Mouse (Mus musculus): ENCODE data around the gene Knstrn. TPM values are rescaled to one million over a fixed set of nuclear protein-coding genes. Genes with fewer than 3 reads are reported as not detected.

Gene Knstrn
- total and polyA plus RNA-seq, 3 experiments: 80.6 to 138 (median 132) TPM

- Histone ChIP-seq H3K79me2 (ENCODE audit: control insufficient read depth, insufficient read depth, low read length, poor library complexity) (no peaks in the 10 kb centered on the region), H3K27me3 (ENCODE audit: control insufficient read depth in 1 of 2, insufficient read depth in 2 of 2, low read length in 2 of 2) (no peaks in the 10 kb centered on the region), H3K4me3 (ENCODE audit: control insufficient read depth in 1 of 2, insufficient read depth in 1 of 2, low read depth in 2 of 2, low read length in 2 of 2) (peak overlapping the region; percentile 49 to 61), H3K27ac (ENCODE audit: control insufficient read depth, low read depth, low read length) (peak overlapping the region; percentile 75), H3K9me3 (replicated peaks; ENCODE audit: insufficient read depth, low read length) (no peaks in the 10 kb centered on the region), H3K4me1 (ENCODE audit: control insufficient read depth in 1 of 2, insufficient read depth in 2 of 2, low read length in 2 of 2) (peaks cover 19 to 57% of the 10 kb centered on the region in 2 experiments), H3K36me3 (ENCODE audit: control insufficient read depth in 1 of 2, insufficient read depth in 2 of 2, low read length in 2 of 2) (peaks cover 0 to 25% of the 10 kb centered on the region in 2 experiments; a peak in 2 of 4 replicates), H3K9ac (ENCODE audit: control insufficient read depth, low read depth, low read length, poor library complexity, severe bottlenecking) (peak overlapping the region; percentile 35)
- TF ChIP-seq POLR2AphosphoS2 (IDR thresholded peaks at IDR 0.05; ENCODE audit: low read length) (no peak), SIN3A (IDR thresholded peaks at IDR 0.05; ENCODE audit: low read length) (no peak), MAX (IDR thresholded peaks at IDR 0.05; ENCODE audit: low read length) (no peak), HCFC1 (IDR thresholded peaks at IDR 0.05; ENCODE audit: low read depth, low read length) (no peak), CHD2 (IDR thresholded peaks at IDR 0.05; ENCODE audit: low read length) (no peak), KAT2A (conservative IDR thresholded peaks at IDR 0.05; ENCODE audit: low read depth, low read length) (no peak), UBTF (IDR thresholded peaks at IDR 0.05; ENCODE audit: borderline replicate concordance, insufficient read depth, low read depth, low read length) (no peak), MYB (IDR thresholded peaks at IDR 0.05; ENCODE audit: low read depth, low read length) (no peak), NELFE (IDR thresholded peaks at IDR 0.05; ENCODE audit: low read depth, low read length) (no peak), MAFK (IDR thresholded peaks at IDR 0.05; ENCODE audit: borderline replicate concordance, low read depth, low read length) (no peak), ELF1 (IDR thresholded peaks at IDR 0.05; ENCODE audit: low read depth, low read length) (no peak), TCF12 (IDR thresholded peaks at IDR 0.05; ENCODE audit: low read depth, low read length) (no peak), SMC3 (IDR thresholded peaks at IDR 0.05; ENCODE audit: low read depth, low read length) (no peak)
- peak; percentile 56 for DNase-seq (ENCODE audit: low read depth, low spot score)
Measured at GRCm38 (mm10) chr2:118779065-118779464, 34.7 kb upstream of the Knstrn start.

- no peaks in the 10 kb centered on the region for H3K79me2 ChIP-seq (ENCODE audit: control insufficient read depth, insufficient read depth, low read length, poor library complexity)
- TF ChIP-seq MXI1 (IDR thresholded peaks at IDR 0.05; ENCODE audit: low read depth, low read length) (peak; percentile 100), NELFE (IDR thresholded peaks at IDR 0.05; ENCODE audit: low read depth, low read length) (peak; percentile 61), GABPA (IDR thresholded peaks at IDR 0.05; ENCODE audit: low read depth, low read length) (no peak), SIN3A (IDR thresholded peaks at IDR 0.05; ENCODE audit: low read length) (peak; percentile 100), ZMIZ1 (IDR thresholded peaks at IDR 0.05; ENCODE audit: low read depth, low read length) (no peak), NRF1 (IDR thresholded peaks at IDR 0.05; ENCODE audit: insufficient read depth, low read depth, low read length, poor library complexity, severe bottlenecking) (peak; percentile 96), ELF1 (IDR thresholded peaks at IDR 0.05; ENCODE audit: low read depth, low read length) (0 out of 2 replicates have a peak, but pooled peaks have one; percentile 14), HCFC1 (IDR thresholded peaks at IDR 0.05; ENCODE audit: low read depth, low read length) (peak; percentile 69), SMC3 (IDR thresholded peaks at IDR 0.05; ENCODE audit: low read depth, low read length) (0 out of 2 replicates have a peak, but pooled peaks have one; percentile 11), TCF12 (IDR thresholded peaks at IDR 0.05; ENCODE audit: low read depth, low read length) (0 out of 2 replicates have a peak, but pooled peaks have one; percentile 37), POLR2AphosphoS5 (IDR thresholded peaks at IDR 0.05; ENCODE audit: borderline replicate concordance, low read depth, low read length) (no peak), ETS1 (IDR thresholded peaks at IDR 0.05; ENCODE audit: low read depth, low read length) (no peak), MAX (IDR thresholded peaks at IDR 0.05; ENCODE audit: low read length) (peak; percentile 80; the same call in 1 of the 2 replicates), EP300 (IDR thresholded peaks at IDR 0.05; ENCODE audit: low read depth in 1 of 2, low read length in 2 of 2) (peak; percentile 25 to 40; a peak in 2 of 4 replicates), POLR2A (IDR thresholded peaks at IDR 0.05; ENCODE audit: control insufficient read depth in 1 of 2, insufficient read depth in 1 of 2, low read depth in 1 of 2, low read length in 2 of 2, poor library complexity in 1 of 2) (peak in 1 of 2 experiments; percentile 66; a peak in 2 of 4 replicates), CTCF (IDR thresholded peaks at IDR 0.05 in 2 of 3, conservative IDR thresholded peaks at IDR 0.05 in 1 of 3; ENCODE audit: control insufficient read depth in 1 of 3, insufficient read depth in 1 of 3, low read depth in 2 of 3, low read length in 3 of 3, poor library complexity in 1 of 3, severe bottlenecking in 1 of 3) (peak in 1 of 3 experiments; percentile 16; a peak in 1 of 6 replicates), KAT2A (conservative IDR thresholded peaks at IDR 0.05; ENCODE audit: low read depth, low read length) (no peak)
- H3K9me3 ChIP-seq (replicated peaks; ENCODE audit: insufficient read depth, low read length): no peaks in the 10 kb centered on the region
- no peaks in the 10 kb centered on the region for H3K27me3 ChIP-seq (ENCODE audit: control insufficient read depth in 1 of 2, insufficient read depth in 2 of 2, low read length in 2 of 2)
- H3K4me1 ChIP-seq (ENCODE audit: control insufficient read depth in 1 of 2, insufficient read depth in 2 of 2, low read length in 2 of 2): peaks cover 17 to 51% of the 10 kb centered on the region in 2 experiments
- peak within 1 kb of the TSS; percentile 75 for H3K27ac ChIP-seq (ENCODE audit: control insufficient read depth, low read depth, low read length)
- H3K9ac ChIP-seq (ENCODE audit: control insufficient read depth, low read depth, low read length, poor library complexity, severe bottlenecking): peak within 1 kb of the TSS; percentile 35
- peak within 1 kb of the TSS; percentile 49 to 61 for H3K4me3 ChIP-seq (ENCODE audit: control insufficient read depth in 1 of 2, insufficient read depth in 1 of 2, low read depth in 2 of 2, low read length in 2 of 2)
- H3K36me3 ChIP-seq (ENCODE audit: control insufficient read depth in 1 of 2, insufficient read depth in 2 of 2, low read length in 2 of 2): peaks cover 0 to 25% of the 10 kb centered on the region in 2 experiments; a peak in 2 of 4 replicates
- peak; percentile 95 for DNase-seq (ENCODE audit: low read depth, low spot score)
Measured at GRCm38 (mm10) chr2:118779504-118780480, 34.0 kb upstream of the Knstrn start, which contains the start of gene Disp2. Gene Disp2, plus strand, starts transcription at chr2:118779719.

Data from MEL (cell line).